In genomic region chr5:73704263-73704662, GRCm38 (mm10) we compare ENCODE assay signal across 13 mouse cellular contexts. TPM values are rescaled to one million over a fixed set of nuclear protein-coding genes. Genes with fewer than 3 reads are reported as not detected.
A peak's percentile ranks its signal among the peaks of the same experiment; 100 is the strongest.
DNase-seq lines count a peak whose midpoint lies in the region; ATAC-seq and TF ChIP-seq lines count a peak whose summit lies in the region.
"Had no signal": no experiment of that assay in that cellular context is flagged by ENCODE, and none has a peak within 500 bp of the region (broad histone marks: within the 10 kb centered on the region; RNA-seq: fewer than 3 reads in every experiment).

No protein-coding gene starts in this region.

- no peak for ATAC-seq in heart, embryonic 13.5 days (ENCODE audit: extremely low read depth, insufficient number of reproducible peaks, low FRiP score, low TSS enrichment)
- no peak for ATAC-seq in liver, embryonic 14.5 days (ENCODE audit: insufficient read depth)
- ATAC-seq in liver, embryonic 12.5 days: no peak
- ATAC-seq: midbrain, embryonic 16.5 days had no signal

- TF ChIP-seq RAD21 in MEL (IDR thresholded peaks at IDR 0.05; ENCODE audit: low read depth, low read length): no peak

- H3K27ac ChIP-seq in heart, embryonic 13.5 days (replicated peaks): no peak overlapping the region
- no peak overlapping the region for H3K27ac ChIP-seq in liver, embryonic 14.5 days
- H3K27ac ChIP-seq in liver, embryonic 12.5 days: no peak overlapping the region
- no peak overlapping the region for H3K27ac ChIP-seq in MEL (ENCODE audit: control insufficient read depth, low read depth, low read length)
- H3K27ac ChIP-seq in limb, embryonic 10.5 days: peak overlapping the region; percentile 66
- H3K27ac ChIP-seq: macrophage had no signal

- H3K79me2 ChIP-seq in MEL (ENCODE audit: control insufficient read depth, insufficient read depth, low read length, poor library complexity): no peaks in the 10 kb centered on the region

- intact Hi-C loops in heart, postnatal 36 days (cut with DNase I): no loop called here

- H3K9ac ChIP-seq in heart, embryonic 13.5 days: no peak overlapping the region
- H3K9ac ChIP-seq in liver, embryonic 14.5 days (replicated peaks): no peak overlapping the region
- no peak overlapping the region for H3K9ac ChIP-seq in liver, embryonic 12.5 days
- no peak overlapping the region for H3K9ac ChIP-seq in MEL (ENCODE audit: control insufficient read depth, low read depth, low read length, poor library complexity, severe bottlenecking)

- TF ChIP-seq POLR2A in MEL (IDR thresholded peaks at IDR 0.05; ENCODE audit: control insufficient read depth in 1 of 2, insufficient read depth in 1 of 2, low read depth in 1 of 2, low read length in 2 of 2, poor library complexity in 1 of 2): no peak

- 0 out of 2 replicates have a peak overlapping the region, but pooled peaks have one; percentile 9 for H3K4me2 ChIP-seq in heart, embryonic 13.5 days
- no peak overlapping the region for H3K4me2 ChIP-seq in liver, embryonic 14.5 days (ENCODE audit: low read depth)
- H3K4me2 ChIP-seq in liver, embryonic 12.5 days: no peak overlapping the region

- H3K4me1 ChIP-seq in heart, embryonic 13.5 days: peaks cover 16% of the 10 kb centered on the region
- no peaks in the 10 kb centered on the region for H3K4me1 ChIP-seq in liver, embryonic 14.5 days (replicated peaks; ENCODE audit: control insufficient read depth in 2 of 2, insufficient read depth in 2 of 2, low read length in 1 of 2)
- no peaks in the 10 kb centered on the region for H3K4me1 ChIP-seq in liver, embryonic 12.5 days
- H3K4me1 ChIP-seq in MEL (ENCODE audit: control insufficient read depth in 1 of 2, insufficient read depth in 2 of 2, low read length in 2 of 2): 0 out of 4 replicates have a peak, but pooled peaks cover 0 to 3% of the 10 kb centered on the region in 2 experiments
- peaks cover 52% of the 10 kb centered on the region for H3K4me1 ChIP-seq in limb, embryonic 10.5 days

- 30% methylated on average over 14 of the region's 14 CpGs for WGBS in heart, embryonic 13.5 days
- WGBS in liver, embryonic 14.5 days (ENCODE audit: insufficient replicate concordance): 33% methylated on average over 14 of the region's 14 CpGs
- 36% methylated on average over 14 of the region's 14 CpGs for WGBS in liver, embryonic 12.5 days (ENCODE audit: insufficient replicate concordance)
- 39% methylated on average over 14 of the region's 14 CpGs for WGBS in limb, embryonic 10.5 days

- H3K27me3 ChIP-seq in heart, embryonic 13.5 days (replicated peaks): peaks cover 16% of the 10 kb centered on the region; the same call in 1 of the 2 replicates
- no peaks in the 10 kb centered on the region for H3K27me3 ChIP-seq in liver, embryonic 14.5 days (ENCODE audit: control insufficient read depth, insufficient read depth, low read length)
- no peaks in the 10 kb centered on the region for H3K27me3 ChIP-seq in liver, embryonic 12.5 days (replicated peaks)
- peaks cover 0 to 2% of the 10 kb centered on the region in 2 experiments; a peak in 3 of 4 replicates for H3K27me3 ChIP-seq in MEL (ENCODE audit: control insufficient read depth in 1 of 2, insufficient read depth in 2 of 2, low read length in 2 of 2)
- H3K27me3 ChIP-seq in limb, embryonic 10.5 days (ENCODE audit: low read depth, poor library complexity, severe bottlenecking): no peaks in the 10 kb centered on the region

- H3K36me3 ChIP-seq in heart, embryonic 13.5 days: no peaks in the 10 kb centered on the region
- no peaks in the 10 kb centered on the region for H3K36me3 ChIP-seq in liver, embryonic 14.5 days (replicated peaks; ENCODE audit: control insufficient read depth, insufficient read depth, low read depth)
- H3K36me3 ChIP-seq in liver, embryonic 12.5 days: no peaks in the 10 kb centered on the region
- no peaks in the 10 kb centered on the region for H3K36me3 ChIP-seq in MEL (ENCODE audit: control insufficient read depth in 1 of 2, insufficient read depth in 2 of 2, low read length in 2 of 2)
- H3K36me3 ChIP-seq in limb, embryonic 10.5 days: no peaks in the 10 kb centered on the region

- no peak overlapping the region for H3K4me3 ChIP-seq in heart, embryonic 13.5 days
- H3K4me3 ChIP-seq in liver, embryonic 14.5 days (ENCODE audit: insufficient read depth in 1 of 2, low read depth in 2 of 2, low read length in 2 of 2): no peak overlapping the region
- H3K4me3 ChIP-seq in liver, embryonic 12.5 days: no peak overlapping the region
- no peak overlapping the region for H3K4me3 ChIP-seq in MEL (ENCODE audit: control insufficient read depth in 1 of 2, insufficient read depth in 1 of 2, low read depth in 2 of 2, low read length in 2 of 2)
- H3K4me3 ChIP-seq in limb, embryonic 10.5 days: no peak overlapping the region

- DNase-seq in heart, postnatal 36 days: no peak
- no peak for DNase-seq in liver, embryonic 14.5 days (ENCODE audit: low read depth in 3 of 3, low spot score in 3 of 3)
- DNase-seq in MEL (ENCODE audit: low read depth, low spot score) (no peak), MN1 (ENCODE audit: low spot score) (no peak)
- no peak for DNase-seq in limb, embryonic 10.5 days (ENCODE audit: low spot score)
- DNase-seq: cerebellum, postnatal 25 days; left cerebral cortex, postnatal 4 days; thymus, postnatal 36 days had no signal

- peak; percentile 42 for TF ChIP-seq CTCF in liver, embryonic 14.5 days (IDR thresholded peaks at IDR 0.05; ENCODE audit: low read depth)
- peak; percentile 6 to 38 (median 22); a peak in 4 of 6 replicates for TF ChIP-seq CTCF in MEL (IDR thresholded peaks at IDR 0.05 in 2 of 3, conservative IDR thresholded peaks at IDR 0.05 in 1 of 3; ENCODE audit: control insufficient read depth in 1 of 3, insufficient read depth in 1 of 3, low read depth in 2 of 3, low read length in 3 of 3, poor library complexity in 1 of 3, severe bottlenecking in 1 of 3)

- TF ChIP-seq EP300 in liver, embryonic 14.5 days (IDR thresholded peaks at IDR 0.05; ENCODE audit: low read depth): no peak
- no peak for TF ChIP-seq EP300 in MEL (IDR thresholded peaks at IDR 0.05; ENCODE audit: low read depth in 1 of 2, low read length in 2 of 2)

- H3K9me3 ChIP-seq in heart, embryonic 13.5 days: no peaks in the 10 kb centered on the region
- H3K9me3 ChIP-seq in liver, embryonic 14.5 days (ENCODE audit: control insufficient read depth, low read length): no peaks in the 10 kb centered on the region
- H3K9me3 ChIP-seq in liver, embryonic 12.5 days (replicated peaks): no peaks in the 10 kb centered on the region
- no peaks in the 10 kb centered on the region for H3K9me3 ChIP-seq in MEL (replicated peaks; ENCODE audit: insufficient read depth, low read length)
- H3K9me3 ChIP-seq in limb, embryonic 10.5 days (replicated peaks): no peaks in the 10 kb centered on the region

TF ChIP-seq in MEL, 35 proteins besides CTCF, POLR2A, EP300 and RAD21 (continues in another document):
- no peak for TF ChIP-seq MYC (IDR thresholded peaks at IDR 0.05; ENCODE audit: low read depth, low read length)
- TF ChIP-seq NRF1 (IDR thresholded peaks at IDR 0.05; ENCODE audit: insufficient read depth, low read depth, low read length, poor library complexity, severe bottlenecking): no peak
- no peak for TF ChIP-seq KAT2A (conservative IDR thresholded peaks at IDR 0.05; ENCODE audit: low read depth, low read length)
- TF ChIP-seq MAX (IDR thresholded peaks at IDR 0.05; ENCODE audit: low read length): no peak
- TF ChIP-seq MAZ (IDR thresholded peaks at IDR 0.05; ENCODE audit: low read depth, low read length): no peak
- no peak for TF ChIP-seq TBP (IDR thresholded peaks at IDR 0.05; ENCODE audit: low read depth, low read length)
- TF ChIP-seq POLR2AphosphoS2 (IDR thresholded peaks at IDR 0.05; ENCODE audit: low read length): no peak
- TF ChIP-seq NELFE (IDR thresholded peaks at IDR 0.05; ENCODE audit: low read depth, low read length): no peak
- TF ChIP-seq TCF12 (IDR thresholded peaks at IDR 0.05; ENCODE audit: low read depth, low read length): no peak
- TF ChIP-seq USF2 (IDR thresholded peaks at IDR 0.05; ENCODE audit: borderline replicate concordance in 1 of 2, insufficient read depth in 1 of 2, low read depth in 1 of 2, low read length in 2 of 2): no peak
- TF ChIP-seq SIN3A (IDR thresholded peaks at IDR 0.05; ENCODE audit: low read length): no peak
- no peak for TF ChIP-seq MAFK (IDR thresholded peaks at IDR 0.05; ENCODE audit: borderline replicate concordance, low read depth, low read length)
- TF ChIP-seq POLR2AphosphoS5 (IDR thresholded peaks at IDR 0.05; ENCODE audit: borderline replicate concordance, low read depth, low read length): no peak
- no peak for TF ChIP-seq UBTF (IDR thresholded peaks at IDR 0.05; ENCODE audit: borderline replicate concordance, insufficient read depth, low read depth, low read length)
- no peak for TF ChIP-seq GABPA (IDR thresholded peaks at IDR 0.05; ENCODE audit: low read depth, low read length)
- TF ChIP-seq ZKSCAN1 (IDR thresholded peaks at IDR 0.05; ENCODE audit: low read depth, low read length): no peak
- no peak for TF ChIP-seq E2F4 (IDR thresholded peaks at IDR 0.05; ENCODE audit: borderline replicate concordance, low read depth, low read length)
- TF ChIP-seq JUND (IDR thresholded peaks at IDR 0.05; ENCODE audit: low read depth, low read length): no peak

RNA-seq across cellular contexts. Expression of gene Spata18, which starts 53.1 kb away (rescaled TPM):
- polyA plus RNA-seq in heart, embryonic 13.5 days (2015; fragmentation: Nextera tagmentation; extraction: Ambion mirVana): 0.16 and 0.17 TPM in 2 replicates
- total RNA-seq in heart, postnatal 36 days (2021): under 1 TPM; 0.27 to 0.28 TPM
- not detected in 2 replicates for polyA plus RNA-seq in liver, embryonic 14.5 days (2012; rRNA removed)
- polyA plus RNA-seq in liver, embryonic 14.5 days (2014; fragmentation: Nextera tagmentation; extraction: Ambion mirVana): not detected in 2 replicates
- polyA plus RNA-seq in liver, embryonic 12.5 days (2016; fragmentation: Nextera tagmentation; extraction: Ambion mirVana): not detected in 2 replicates
- total RNA-seq in MEL (2012; rRNA removed): not detected in 2 replicates
- polyA plus RNA-seq in MEL (2012; ENCODE audit: insufficient read depth in 1 of 2, insufficient read length in 2 of 2, low read depth in 1 of 2, low replicate concordance in 2 of 2, missing spikeins in 1 of 2): not detected
- 1.5 and 2.1 TPM in 2 replicates for polyA plus RNA-seq in limb, embryonic 10.5 days (2016; fragmentation: Nextera tagmentation; extraction: Ambion mirVana)
- total RNA-seq: neutrophil, adult 5-6 weeks had no signal
- polyA plus RNA-seq: macrophage had no signal

RNA-seq across cellular contexts. Expression of gene Sgcb, which starts 56.7 kb away (rescaled TPM):
- 27.3 and 28.5 TPM in 2 replicates for polyA plus RNA-seq in heart, embryonic 13.5 days (2015; fragmentation: Nextera tagmentation; extraction: Ambion mirVana)
- 100 to 1,000 TPM in 1 of 2 experiments, 10 to 100 TPM in 1; 97.5 to 103 TPM for total RNA-seq in heart, postnatal 36 days (2021)
- 0.83 and 1.2 TPM in 2 replicates for polyA plus RNA-seq in liver, embryonic 14.5 days (2012; rRNA removed)
- 1.8 and 2.2 TPM in 2 replicates for polyA plus RNA-seq in liver, embryonic 14.5 days (2014; fragmentation: Nextera tagmentation; extraction: Ambion mirVana)
- 4.5 and 4.7 TPM in 2 replicates for polyA plus RNA-seq in liver, embryonic 12.5 days (2016; fragmentation: Nextera tagmentation; extraction: Ambion mirVana)
- total RNA-seq in MEL (2012; rRNA removed): 3.6 and 4.1 TPM in 2 replicates
- polyA plus RNA-seq in MEL (2012; ENCODE audit: insufficient read depth in 1 of 2, insufficient read length in 2 of 2, low read depth in 1 of 2, low replicate concordance in 2 of 2, missing spikeins in 1 of 2): 1 to 10 TPM in 1 of 2 experiments, not detected in 1; 8.4 TPM
- polyA plus RNA-seq in limb, embryonic 10.5 days (2016; fragmentation: Nextera tagmentation; extraction: Ambion mirVana): 22.3 and 26.5 TPM in 2 replicates
